Mouse (Mus musculus) stomach, embryonic 16.5 days (tissue): ENCODE measurements at regions not wholly inside any gene's neighbourhood (a gene's known extent, or its start where the extent isn't known, plus 50 kb on each side); places are given as distances from the start of the nearest gene placed in this dataset. TPM values are rescaled to one million over a fixed set of nuclear protein-coding genes. Genes with fewer than 3 reads are reported as not detected.

ENCODE experiments used
- ATAC-seq: fragments of 200-750 bp; cut with Nextera tagmentation; 2 replicates; pipeline ENCODE4 v1.8.0; 2017; ENCODE audit warnings: moderate number of reproducible peaks, moderate TSS enrichment; ENCODE audit not compliant: insufficient read depth, low FRiP score
- H3K27ac ChIP-seq: fragments of 300-500 bp; sonication (generic); 2 replicates; pipeline ENCODE4 v1.5.1; 2014; ENCODE audit warnings: low read length
- H3K27me3 ChIP-seq: fragments of 300-500 bp; sonication (generic); 2 replicates; pipeline ENCODE4 v1.6.1; 2014; ENCODE audit warnings: low read length, control low read depth, mixed read lengths; ENCODE audit not compliant: control insufficient read depth, insufficient read depth
- H3K36me3 ChIP-seq: fragments of 300-500 bp; sonication (generic); 2 replicates; pipeline ENCODE4 v1.6.1; 2014; ENCODE audit warnings: low read length; ENCODE audit not compliant: control insufficient read depth, insufficient read depth
- H3K4me1 ChIP-seq: fragments of 300-500 bp; sonication (generic); 2 replicates; pipeline ENCODE4 v1.6.1; 2014; ENCODE audit warnings: low read length, control low read depth, mixed read lengths; ENCODE audit not compliant: control insufficient read depth, insufficient read depth
- H3K4me2 ChIP-seq: fragments of 300-500 bp; sonication (generic); 2 replicates; pipeline ENCODE4 v1.6.1; 2014; ENCODE audit warnings: low read depth, low read length, mixed read lengths
- H3K4me3 ChIP-seq: fragments of 300-500 bp; sonication (generic); replicated peaks from 2 replicates; pipeline ENCODE4 v1.5.1; 2014; ENCODE audit warnings: mild to moderate bottlenecking, low read length
- H3K9ac ChIP-seq: fragments of 300-500 bp; sonication (generic); 2 replicates; pipeline ENCODE4 v1.6.1; 2014; ENCODE audit warnings: low read length
- H3K9me3 ChIP-seq: fragments of 300-500 bp; sonication (generic); replicated peaks from 2 replicates; pipeline ENCODE4 v1.6.1; 2016; ENCODE audit warnings: low read length, control low read depth; ENCODE audit not compliant: control insufficient read depth
- WGBS: fragments of 180-500 bp; shearing (Covaris S2); extraction: QIAGEN DNeasy Blood & Tissue Kit; methylation state at CpG from one replicate; pipeline ENCODE4 v1.1.7; 2014; 5-methylcytosine and 5-hydroxymethylcytosine counted together
- microRNA-seq: library from miRNA; unstranded; fragments of <30 nt; microRNA quantifications from one replicate; pipeline ENCODE4, GENCODE M21; 2016

GRCm38 (mm10) chr3:151351481-151352090 is 86.1 kb upstream of the Adgrl4 start:
- WGBS = 39% methylated on average over 4 of the region's 4 CpGs
- ATAC-seq = no peak
- H3K9ac ChIP-seq = no peak overlapping the region
- no peaks in the 10 kb centered on the region for H3K4me1 ChIP-seq
- no peaks in the 10 kb centered on the region for H3K36me3 ChIP-seq
- no peak overlapping the region for H3K4me2 ChIP-seq
- H3K4me3 ChIP-seq = no peak overlapping the region
- H3K27me3 ChIP-seq = no peaks in the 10 kb centered on the region
- H3K27ac ChIP-seq = no peak overlapping the region
- no peaks in the 10 kb centered on the region for H3K9me3 ChIP-seq

GRCm38 (mm10) chr3:151366302-151366701 is 71.4 kb upstream of the Adgrl4 start:
- no peaks in the 10 kb centered on the region for H3K36me3 ChIP-seq
- H3K4me1 ChIP-seq = no peaks in the 10 kb centered on the region
- no peak overlapping the region for H3K4me3 ChIP-seq
- no peak overlapping the region for H3K4me2 ChIP-seq
- no peak overlapping the region for H3K27ac ChIP-seq
- WGBS = 75% methylated on average over 4 of the region's 4 CpGs
- H3K27me3 ChIP-seq = no peaks in the 10 kb centered on the region
- no peak overlapping the region for H3K9ac ChIP-seq
- no peaks in the 10 kb centered on the region for H3K9me3 ChIP-seq
- no peak for ATAC-seq

GRCm38 (mm10) chr3:151366707-151367306 is 70.9 kb upstream of the Adgrl4 start:
- no peaks in the 10 kb centered on the region for H3K27me3 ChIP-seq
- H3K36me3 ChIP-seq = no peaks in the 10 kb centered on the region
- no peak overlapping the region for H3K4me3 ChIP-seq
- H3K4me1 ChIP-seq = no peaks in the 10 kb centered on the region
- H3K27ac ChIP-seq = no peak overlapping the region
- H3K9ac ChIP-seq = no peak overlapping the region
- ATAC-seq = no peak
- no peaks in the 10 kb centered on the region for H3K9me3 ChIP-seq
- no peak overlapping the region for H3K4me2 ChIP-seq
- WGBS = 79% methylated on average over 4 of the region's 4 CpGs

DNA sequence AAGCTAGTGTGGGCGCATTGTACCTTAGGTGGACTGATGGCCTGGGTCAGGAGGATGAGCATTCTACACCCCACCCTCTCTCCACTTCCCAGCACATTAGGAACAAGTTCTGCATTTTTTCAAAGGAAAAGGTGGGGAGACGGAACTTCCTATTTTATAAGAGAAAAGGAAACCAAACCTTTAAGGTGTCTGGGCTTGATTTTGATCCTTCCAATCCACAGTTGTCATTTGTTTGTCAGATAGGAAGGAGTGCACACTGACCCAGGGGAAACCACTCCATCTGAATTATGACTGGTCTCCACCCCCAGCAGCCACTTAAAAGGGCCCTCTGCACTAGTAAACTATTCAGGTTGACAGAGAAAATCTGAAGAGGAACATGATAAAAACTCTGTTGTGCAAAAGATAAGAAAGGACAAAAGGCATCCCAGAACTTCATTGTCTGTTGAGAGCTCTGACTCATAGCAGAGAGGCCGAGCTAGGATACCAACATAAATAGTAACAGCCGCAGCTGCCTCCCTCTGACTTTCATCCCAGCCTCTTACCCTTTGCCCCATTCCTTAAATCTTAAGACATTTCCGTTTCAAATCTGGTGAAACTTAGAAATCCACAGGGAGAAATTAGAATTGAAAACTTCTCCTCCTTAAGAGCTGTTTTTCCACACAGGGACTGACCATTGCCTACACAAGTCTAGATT is 54.2 kb upstream of the Adgrl4 start:
- no peaks in the 10 kb centered on the region for H3K36me3 ChIP-seq
- no peak for ATAC-seq
- H3K4me3 ChIP-seq = no peak overlapping the region
- 58% methylated on average over 5 of the region's 5 CpGs for WGBS
- no peak overlapping the region for H3K4me2 ChIP-seq
- no peak overlapping the region for H3K9ac ChIP-seq
- no peak overlapping the region for H3K27ac ChIP-seq
- no peaks in the 10 kb centered on the region for H3K4me1 ChIP-seq
- no peaks in the 10 kb centered on the region for H3K27me3 ChIP-seq
- no peaks in the 10 kb centered on the region for H3K9me3 ChIP-seq

DNA sequence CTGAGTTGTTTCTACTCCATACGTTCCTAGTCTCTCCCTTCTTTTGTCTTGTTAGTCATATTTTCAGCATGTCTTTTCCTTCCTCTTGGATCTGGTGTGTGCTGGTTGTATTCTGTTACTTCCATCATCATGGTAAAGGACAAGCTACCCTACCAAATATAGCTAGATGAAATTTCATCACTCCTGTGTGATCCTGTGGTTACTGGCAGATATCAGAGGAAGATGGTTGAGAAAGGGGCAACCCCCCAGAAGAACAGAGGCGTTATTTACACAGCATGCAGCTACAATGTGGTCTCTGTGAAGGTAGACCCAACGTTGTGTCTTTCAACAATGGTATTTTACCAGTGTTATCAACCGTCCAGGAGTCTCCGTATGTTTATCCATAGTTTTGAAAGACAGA is 52.8 kb upstream of the Adgrl4 start:
- Histone ChIP-seq H3K4me3 (no peak overlapping the region), H3K9me3 (no peaks in the 10 kb centered on the region), H3K4me1 (no peaks in the 10 kb centered on the region), H3K4me2 (no peak overlapping the region), H3K9ac (no peak overlapping the region), H3K36me3 (no peaks in the 10 kb centered on the region), H3K27ac (no peak overlapping the region), H3K27me3 (no peaks in the 10 kb centered on the region)
- WGBS = 73% methylated on average over 5 of the region's 5 CpGs
- no peak for ATAC-seq

DNA sequence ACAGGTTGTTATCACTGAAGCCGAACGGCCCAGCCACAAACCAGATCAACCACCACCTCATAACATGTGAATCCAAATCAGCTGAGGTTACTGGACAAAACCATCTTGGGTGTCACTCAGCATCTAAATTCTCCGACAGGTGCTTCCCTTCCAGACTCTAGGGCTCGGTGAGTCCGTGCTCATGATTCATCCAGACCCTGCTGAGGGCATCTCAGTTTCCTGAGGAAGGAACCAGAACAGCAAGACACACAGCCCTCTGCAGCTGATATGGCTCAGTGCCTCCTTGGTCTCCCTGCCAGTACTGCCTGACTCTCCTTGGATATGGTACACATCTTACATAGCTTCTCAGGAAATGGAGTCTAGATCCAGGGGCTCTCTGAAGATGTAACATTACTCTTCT is 51.6 kb upstream of the Adgrl4 start:
- WGBS = 68% methylated on average over 5 of the region's 5 CpGs
- Histone ChIP-seq H3K4me1 (no peaks in the 10 kb centered on the region), H3K4me2 (no peak overlapping the region), H3K9ac (no peak overlapping the region), H3K4me3 (no peak overlapping the region), H3K36me3 (no peaks in the 10 kb centered on the region), H3K9me3 (no peaks in the 10 kb centered on the region), H3K27ac (no peak overlapping the region), H3K27me3 (no peaks in the 10 kb centered on the region)
- no peak for ATAC-seq

Small RNA genes in the stretch of these regions (microRNA-seq; reads per million reads assigned to microRNA genes)
- gene Mir3963 = not detected
